Mouse (Mus musculus) midbrain, embryonic 11.5 days (tissue): ENCODE data around the gene Rftn1. TPM values are rescaled to one million over a fixed set of nuclear protein-coding genes. Genes with fewer than 3 reads are reported as not detected.
A peak's percentile ranks its signal among the peaks of the same experiment; 100 is the strongest.

Experiments
- ATAC-seq: fragments of 200-750 bp; cut with Nextera tagmentation; 2 replicates; pipeline ENCODE4 v1.8.0; 2017; ENCODE audit warnings: moderate TSS enrichment, moderate library complexity; ENCODE audit not compliant: low FRiP score
- DNase-seq: peaks from one replicate; pipeline ENCODE4 v3.0.0; 2015; ENCODE audit warnings: low spot score; ENCODE audit errors: missing footprints
- H3K27ac ChIP-seq: fragments of 300-500 bp; sonication (generic); 2 replicates; pipeline ENCODE4 v1.5.1; 2014; ENCODE audit warnings: low read depth, low read length
- H3K27me3 ChIP-seq: fragments of 300-500 bp; sonication (generic); 2 replicates; pipeline ENCODE4 v1.6.1; 2014; ENCODE audit warnings: mild to moderate bottlenecking, low read length, moderate library complexity, mixed read lengths; ENCODE audit not compliant: control insufficient read depth, insufficient read depth
- H3K36me3 ChIP-seq: fragments of 300-500 bp; sonication (generic); 2 replicates; pipeline ENCODE4 v1.6.1; 2014; ENCODE audit warnings: mild to moderate bottlenecking, low read length, moderate library complexity, mixed read lengths; ENCODE audit not compliant: control insufficient read depth, insufficient read depth
- H3K4me1 ChIP-seq: fragments of 300-500 bp; sonication (generic); 2 replicates; pipeline ENCODE4 v1.6.1; 2014; ENCODE audit warnings: low read length; ENCODE audit not compliant: control insufficient read depth, insufficient read depth
- H3K4me2 ChIP-seq: fragments of 300-500 bp; sonication (generic); 2 replicates; pipeline ENCODE4 v1.6.1; 2014; ENCODE audit warnings: mild to moderate bottlenecking, moderate library complexity
- H3K4me3 ChIP-seq: fragments of 300-500 bp; sonication (generic); 2 replicates; pipeline ENCODE4 v1.5.1; 2014; ENCODE audit warnings: low read depth, low read length
- H3K9ac ChIP-seq: fragments of 300-500 bp; sonication (generic); 2 replicates; pipeline ENCODE4 v1.6.1; 2014; ENCODE audit warnings: low read length
- H3K9me3 ChIP-seq: fragments of 300-500 bp; sonication (generic); 2 replicates; pipeline ENCODE4 v1.6.1; 2016; ENCODE audit warnings: low read length; ENCODE audit not compliant: control insufficient read depth
- WGBS: fragments of 180-500 bp; shearing (Covaris S2); extraction: QIAGEN DNeasy Blood & Tissue Kit; methylation state at CpG from one replicate; pipeline ENCODE4 v1.1.7; 2014; 5-methylcytosine and 5-hydroxymethylcytosine counted together
- polyA plus RNA-seq: library from polyadenylated mRNA; unstranded; fragments of >200 nt; fragmentation: Nextera tagmentation; extraction: Ambion mirVana; gene quantifications from 2 replicates; pipeline ENCODE4 v1.2.1, GENCODE M21; 2014

Rftn1 gene
- polyA plus RNA-seq, 1 experiment from 2014 or later, result 4.3 TPM

GRCm38 (mm10) chr17:50194541-50194940, 4.1 kb upstream of the Rftn1 start:
- H3K36me3 ChIP-seq, result no peaks in the 10 kb centered on the region
- no peak overlapping the region for H3K27ac ChIP-seq
- DNase-seq (no peak), ATAC-seq (no peak)
- H3K27me3 ChIP-seq, result peaks cover 26% of the 10 kb centered on the region
- H3K9ac ChIP-seq, result no peak overlapping the region
- 80% methylated on average over 3 of the region's 3 CpGs for WGBS
- H3K9me3 ChIP-seq, result no peaks in the 10 kb centered on the region
- H3K4me1 ChIP-seq, result peaks cover 10% of the 10 kb centered on the region
- no peak overlapping the region for H3K4me2 ChIP-seq
- no peak overlapping the region for H3K4me3 ChIP-seq

- ATAC-seq (no peak), DNase-seq (no peak)
- Histone ChIP-seq H3K9ac (no peak overlapping the region), H3K4me3 (no peak overlapping the region), H3K4me2 (no peak overlapping the region), H3K36me3 (no peaks in the 10 kb centered on the region), H3K4me1 (peaks cover 10% of the 10 kb centered on the region), H3K27ac (no peak overlapping the region), H3K9me3 (no peaks in the 10 kb centered on the region), H3K27me3 (peaks cover 30% of the 10 kb centered on the region)
- 45% methylated on average over 3 of the region's 3 CpGs for WGBS
Measured at GRCm38 (mm10) chr17:50193653-50194052, 3.2 kb upstream of the Rftn1 start.

GRCm38 (mm10) chr17:50192376-50192940, 2.0 kb upstream of the Rftn1 start:
- H3K27me3 ChIP-seq, result peaks cover 30% of the 10 kb centered on the region
- 26% methylated on average over 10 of the region's 10 CpGs for WGBS
- ATAC-seq (no peak; the same call in 1 of the 2 replicates), DNase-seq (peak; percentile 87)
- no peak overlapping the region for H3K27ac ChIP-seq
- H3K36me3 ChIP-seq, result no peaks in the 10 kb centered on the region
- no peak overlapping the region for H3K4me3 ChIP-seq
- H3K9me3 ChIP-seq, result no peaks in the 10 kb centered on the region
- H3K4me2 ChIP-seq, result no peak overlapping the region
- H3K9ac ChIP-seq, result no peak overlapping the region
- H3K4me1 ChIP-seq, result peaks cover 10% of the 10 kb centered on the region

GRCm38 (mm10) chr17:50191318-50191957, 964 bp upstream of the Rftn1 start:
- Histone ChIP-seq H3K27me3 (peaks cover 30% of the 10 kb centered on the region), H3K9ac (no peak overlapping the region), H3K4me3 (no peak overlapping the region), H3K36me3 (no peaks in the 10 kb centered on the region), H3K27ac (no peak overlapping the region), H3K4me1 (peaks cover 10% of the 10 kb centered on the region), H3K4me2 (no peak overlapping the region), H3K9me3 (no peaks in the 10 kb centered on the region)
- WGBS, result 45% methylated on average over 9 of the region's 9 CpGs
- DNase-seq (peak; percentile 82), ATAC-seq (no peak)

GRCm38 (mm10) chr17:50189381-50190012, 977 bp downstream of the Rftn1 start:
- peak overlapping the region; percentile 43; the same call in 1 of the 2 replicates for H3K9ac ChIP-seq
- H3K27ac ChIP-seq, result no peak overlapping the region
- whole genome bisulfite sequencing, result 3% methylated on average over 24 of the region's 24 CpGs
- H3K9me3 ChIP-seq, result no peaks in the 10 kb centered on the region
- H3K27me3 ChIP-seq, result peaks cover 30% of the 10 kb centered on the region
- H3K4me1 ChIP-seq, result peaks cover 10% of the 10 kb centered on the region
- ATAC-seq (peak; percentile 76), DNase-seq (peak; percentile 93)
- H3K4me2 ChIP-seq, result peak overlapping the region; percentile 97
- H3K4me3 ChIP-seq, result peak overlapping the region; percentile 61
- no peaks in the 10 kb centered on the region for H3K36me3 ChIP-seq

- Histone ChIP-seq H3K9me3 (no peaks in the 10 kb centered on the region), H3K9ac (no peak overlapping the region), H3K4me3 (no peak overlapping the region), H3K4me2 (no peak overlapping the region), H3K36me3 (no peaks in the 10 kb centered on the region), H3K27me3 (peaks cover 30% of the 10 kb centered on the region), H3K27ac (no peak overlapping the region), H3K4me1 (peaks cover 10% of the 10 kb centered on the region)
- 73% methylated on average over 12 of the region's 12 CpGs for WGBS
- peak; percentile 22; the same call in 1 of the 2 replicates for ATAC-seq
- DNase-seq, result peak; percentile 65
Measured at GRCm38 (mm10) chr17:50188662-50189345, 1.7 kb downstream of the Rftn1 start.

- H3K4me2 ChIP-seq, result no peak overlapping the region
- no peak for ATAC-seq
- peaks cover 15% of the 10 kb centered on the region for H3K27me3 ChIP-seq
- peaks cover 6% of the 10 kb centered on the region for H3K4me1 ChIP-seq
- peak; percentile 14 for DNase-seq
- no peak overlapping the region for H3K9ac ChIP-seq
- H3K4me3 ChIP-seq, result no peak overlapping the region
- WGBS, result 90% methylated on average over 5 of the region's 5 CpGs
- H3K36me3 ChIP-seq, result no peaks in the 10 kb centered on the region
- no peak overlapping the region for H3K27ac ChIP-seq
- no peaks in the 10 kb centered on the region for H3K9me3 ChIP-seq
Measured at GRCm38 (mm10) chr17:50185616-50186015, 4.9 kb downstream of the Rftn1 start.

GRCm38 (mm10) chr17:50185083-50185482, 5.4 kb downstream of the Rftn1 start:
- Histone ChIP-seq H3K9me3 (no peaks in the 10 kb centered on the region), H3K27me3 (peaks cover 10% of the 10 kb centered on the region), H3K36me3 (no peaks in the 10 kb centered on the region), H3K4me1 (peaks cover 6% of the 10 kb centered on the region), H3K9ac (no peak overlapping the region), H3K27ac (no peak overlapping the region), H3K4me3 (no peak overlapping the region), H3K4me2 (no peak overlapping the region)
- WGBS, result 86% methylated on average over 4 of the region's 4 CpGs
- no peak for ATAC-seq
- DNase-seq, result peak; percentile 6
